In genomic region chr10:8529173-8529572, GRCm38 (mm10) we compare ENCODE assay signal across 8 mouse cellular contexts. TPM values are rescaled to one million over a fixed set of nuclear protein-coding genes. Genes with fewer than 3 reads are reported as not detected.
A peak's percentile ranks its signal among the peaks of the same experiment; 100 is the strongest.
DNase-seq lines count a peak whose midpoint lies in the region; ATAC-seq and TF ChIP-seq lines count a peak whose summit lies in the region.

No protein-coding gene starts in this region.

- no peak overlapping the region for H3K9ac ChIP-seq in kidney, postnatal 0 days (ENCODE audit: low read depth, low read length)
- H3K9ac ChIP-seq in CH12.LX (ENCODE audit: insufficient read depth, low read depth): no peak overlapping the region
- H3K9ac ChIP-seq in embryonic facial prominence, embryonic 11.5 days (replicated peaks; ENCODE audit: low read length): no peak overlapping the region

- dilution Hi-C loops in CH12.LX (cut with MboI; ENCODE audit: extremely low pct_ligation_motif_present, extremely low pct_unique_long_range_greater_than_20kb, low sequenced_read_pairs): no loop called here

- TF ChIP-seq EP300 in CH12.LX (IDR thresholded peaks at IDR 0.05; ENCODE audit: low read length): no peak

- ATAC-seq in CD4-positive, CD25-positive, alpha-beta regulatory T cell, adult 4 months: no peak
- ATAC-seq in kidney, postnatal 0 days (replicated peaks; ENCODE audit: low FRiP score, low read depth): no peak
- ATAC-seq in embryonic facial prominence, embryonic 11.5 days (replicated peaks; ENCODE audit: insufficient number of reproducible peaks, low FRiP score, low TSS enrichment, low read depth): no peak
- ATAC-seq in inflammation-experienced regulatory T-cells, adult 6 months: no peak

- no peaks in the 10 kb centered on the region for H3K27me3 ChIP-seq in kidney, postnatal 0 days (ENCODE audit: insufficient read depth, low read length)
- H3K27me3 ChIP-seq in CH12.LX (replicated peaks): no peaks in the 10 kb centered on the region
- H3K27me3 ChIP-seq in embryonic facial prominence, embryonic 11.5 days (ENCODE audit: control insufficient read depth, insufficient read depth, low read length): no peaks in the 10 kb centered on the region

- no peak overlapping the region for H3K27ac ChIP-seq in kidney, postnatal 0 days
- H3K27ac ChIP-seq in CH12.LX (ENCODE audit: insufficient read depth, low read depth): no peak overlapping the region
- no peak overlapping the region for H3K27ac ChIP-seq in embryonic facial prominence, embryonic 11.5 days (replicated peaks; ENCODE audit: low read depth, low read length)

- no peak overlapping the region for H3K4me3 ChIP-seq in kidney, postnatal 0 days (replicated peaks; ENCODE audit: low read depth, low read length)
- H3K4me3 ChIP-seq in CH12.LX (replicated peaks in 1 of 3; ENCODE audit: low read depth in 2 of 3, low read length in 2 of 3, poor library complexity in 1 of 3): no peak overlapping the region
- H3K4me3 ChIP-seq in embryonic facial prominence, embryonic 11.5 days (ENCODE audit: low read depth, low read length): no peak overlapping the region

- peak; percentile 72 for TF ChIP-seq CTCF in kidney, postnatal 0 days (IDR thresholded peaks at IDR 0.05; ENCODE audit: low read depth)
- peak; percentile 26 to 51; a peak in 3 of 4 replicates for TF ChIP-seq CTCF in CH12.LX (conservative IDR thresholded peaks at IDR 0.05 in 1 of 2, IDR thresholded peaks at IDR 0.05 in 1 of 2; ENCODE audit: low read depth in 2 of 2, low read length in 2 of 2)

- peak; percentile 34 for DNase-seq in CD4-positive, CD25-positive, alpha-beta regulatory T cell, adult 2 months (ENCODE audit: low read depth, low spot score)
- peak; percentile 44 for DNase-seq in kidney, postnatal 0 days (ENCODE audit: low spot score)
- no peak for DNase-seq in kidney, postnatal 25 days
- DNase-seq in CH12.LX (ENCODE audit: extremely low read depth): no peak
- DNase-seq in embryonic facial prominence, embryonic 11.5 days (ENCODE audit: low spot score): peak; percentile 38
- DNase-seq in left cerebral cortex, adult 8-10 months (ENCODE audit: low spot score in 2 of 2): no peak

- H3K36me3 ChIP-seq in kidney, postnatal 0 days (ENCODE audit: insufficient read depth, low read length): no peaks in the 10 kb centered on the region
- no peaks in the 10 kb centered on the region for H3K36me3 ChIP-seq in CH12.LX (replicated peaks in 1 of 2; ENCODE audit: control insufficient read depth in 1 of 2, insufficient read depth in 1 of 2, low read length in 1 of 2)
- H3K36me3 ChIP-seq in embryonic facial prominence, embryonic 11.5 days (replicated peaks; ENCODE audit: control insufficient read depth, insufficient read depth, low read depth, low read length): no peaks in the 10 kb centered on the region

- in situ Hi-C loops in CH12.LX (cut with MboI; ENCODE audit: low pct_ligation_motif_present, low pct_unique_long_range_greater_than_20kb, low sequenced_read_pairs): loop anchor here (5.0 kb wide), 1 partner anchor 188 kb away; no protein-coding TSS in a partner anchor

- TF ChIP-seq POLR2A in CH12.LX (IDR thresholded peaks at IDR 0.05; ENCODE audit: low read depth, low read length): no peak

- no peaks in the 10 kb centered on the region for H3K9me3 ChIP-seq in kidney, postnatal 0 days (replicated peaks; ENCODE audit: low read length)
- no peaks in the 10 kb centered on the region for H3K9me3 ChIP-seq in CH12.LX (replicated peaks; ENCODE audit: low read length)
- H3K9me3 ChIP-seq in embryonic facial prominence, embryonic 11.5 days (replicated peaks; ENCODE audit: control insufficient read depth, low read length): no peaks in the 10 kb centered on the region

- H3K4me2 ChIP-seq in kidney, postnatal 0 days (ENCODE audit: low read length): no peak overlapping the region
- no peak overlapping the region for H3K4me2 ChIP-seq in CH12.LX (ENCODE audit: insufficient read depth, low read depth, poor library complexity, severe bottlenecking)
- no peak overlapping the region for H3K4me2 ChIP-seq in embryonic facial prominence, embryonic 11.5 days (ENCODE audit: low read depth, low read length)

- no peaks in the 10 kb centered on the region for H3K4me1 ChIP-seq in kidney, postnatal 0 days (replicated peaks; ENCODE audit: insufficient read depth, low read length)
- H3K4me1 ChIP-seq in CH12.LX (ENCODE audit: control insufficient read depth in 1 of 2, insufficient read depth in 2 of 2): peaks cover 21 to 26% of the 10 kb centered on the region in 2 experiments
- H3K4me1 ChIP-seq in embryonic facial prominence, embryonic 11.5 days (ENCODE audit: control insufficient read depth, insufficient read depth, low read length): no peaks in the 10 kb centered on the region

- TF ChIP-seq RAD21 in CH12.LX (IDR thresholded peaks at IDR 0.05; ENCODE audit: low read depth, low read length): peak; percentile 31

- WGBS in kidney, postnatal 0 days: 48% methylated on average over 7 of the region's 7 CpGs
- WGBS in embryonic facial prominence, embryonic 11.5 days: 35% methylated on average over 7 of the region's 7 CpGs

- no peaks in the 10 kb centered on the region for H3K79me2 ChIP-seq in CH12.LX (replicated peaks; ENCODE audit: control insufficient read depth, extremely low read depth, insufficient read depth, poor library complexity, severe bottlenecking)

TF ChIP-seq in CH12.LX, 34 proteins besides CTCF, POLR2A, EP300 and RAD21:
- TF ChIP-seq MAFK (IDR thresholded peaks at IDR 0.05; ENCODE audit: insufficient replicate concordance, low read length) (no peak), SMC3 (IDR thresholded peaks at IDR 0.05; ENCODE audit: low read depth, low read length) (peak; percentile 36), ZC3H11A (IDR thresholded peaks at IDR 0.05; ENCODE audit: low read depth, low read length) (no peak), GABPA (IDR thresholded peaks at IDR 0.05; ENCODE audit: insufficient replicate concordance, low read depth, low read length) (no peak), ZMIZ1 (IDR thresholded peaks at IDR 0.05; ENCODE audit: low read depth, low read length) (no peak), TCF12 (IDR thresholded peaks at IDR 0.05; ENCODE audit: low read depth, low read length) (no peak)

RNA-seq across cellular contexts. Expression of gene Ust, which starts 10.5 kb away (rescaled TPM):
- under 1 TPM; 0.44 to 0.63 TPM for polyA plus RNA-seq in CD4-positive, CD25-positive, alpha-beta regulatory T cell, adult 4 months (2017; shearing (Covaris generic))
- 4.4 and 4.5 TPM in 2 replicates for polyA plus RNA-seq in kidney, postnatal 0 days (2015; fragmentation: Nextera tagmentation; extraction: Ambion mirVana)
- total RNA-seq in CH12.LX (2012; rRNA removed) (not detected in 2 replicates), CH12.LX (2014; rRNA removed) (not detected in 2 replicates)
- polyA plus RNA-seq in CH12.LX (2012; ENCODE audit: insufficient read length, low read depth): not detected in 2 replicates
- 4.6 TPM in 2 replicates for polyA plus RNA-seq in embryonic facial prominence, embryonic 11.5 days (2014; fragmentation: Nextera tagmentation; extraction: Ambion mirVana)
- polyA plus RNA-seq in inflammation-experienced regulatory T-cells, adult 6 months (2017; shearing (Covaris generic)): under 1 TPM; 0.16 to 0.52 (median 0.29) TPM
- total RNA-seq in left cerebral cortex, adult 8-10 months (2022): 10 to 100 TPM; 18.3 to 21.4 (median 19.8) TPM

Comparison
In these comparisons a context has a peak if more than half of its experiments do, and no peak if none do; other contexts are left out.
1. DNase-seq: peak in CD4-positive, CD25-positive, alpha-beta regulatory T cell, adult 2 months (single experiment), kidney, postnatal 0 days (single experiment) and embryonic facial prominence, embryonic 11.5 days (single experiment); none in kidney, postnatal 25 days (0 of 2), CH12.LX (single experiment) and left cerebral cortex, adult 8-10 months (0 of 2).